In the genomic region with DNA sequence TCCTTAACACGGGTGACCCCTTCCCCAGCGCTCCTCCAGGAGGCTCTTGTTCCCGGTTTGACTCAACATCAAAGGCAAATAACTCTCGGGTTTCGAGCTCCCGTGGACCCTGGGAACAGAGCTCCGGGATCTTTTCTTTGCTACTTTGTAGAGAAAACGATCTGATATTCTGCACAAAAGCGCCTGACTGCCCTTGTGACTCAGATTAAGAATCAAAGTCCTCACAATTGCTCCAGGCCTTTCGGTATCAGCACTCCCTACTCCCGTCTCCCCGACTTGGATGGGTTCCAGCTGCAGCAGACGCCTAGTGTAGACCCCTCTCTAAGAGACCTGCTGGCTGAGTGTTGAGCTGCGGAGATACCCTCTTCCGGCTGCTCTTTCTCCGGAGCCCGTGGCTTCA, we compare ENCODE assay signal across 9 mouse cellular contexts. TPM values are rescaled to one million over a fixed set of nuclear protein-coding genes. Genes with fewer than 3 reads are reported as not detected.
A peak's percentile ranks its signal among the peaks of the same experiment; 100 is the strongest.
DNase-seq lines count a peak whose midpoint lies in the region; ATAC-seq lines count a peak whose summit lies in the region.
"Had no signal": no experiment of that assay in that cellular context is flagged by ENCODE, and none has a peak within 500 bp of the region (broad histone marks: within the 10 kb centered on the region; RNA-seq: fewer than 3 reads in every experiment).

No protein-coding gene starts in this region.

- no peaks in the 10 kb centered on the region for H3K9me3 ChIP-seq in heart, embryonic 13.5 days
- H3K9me3 ChIP-seq in embryonic facial prominence, embryonic 10.5 days: no peaks in the 10 kb centered on the region
- H3K9me3 ChIP-seq in forebrain, embryonic 14.5 days (replicated peaks; ENCODE audit: control insufficient read depth, low read length): no peaks in the 10 kb centered on the region
- H3K9me3 ChIP-seq in midbrain, embryonic 10.5 days (replicated peaks): no peaks in the 10 kb centered on the region
- H3K9me3 ChIP-seq: liver, embryonic 15.5 days had no signal

- 12% methylated on average over 17 of the region's 17 CpGs for WGBS in heart, embryonic 13.5 days
- WGBS in embryonic facial prominence, embryonic 10.5 days: 45% methylated on average over 17 of the region's 17 CpGs
- WGBS in forebrain, embryonic 14.5 days: 25% methylated on average over 17 of the region's 17 CpGs
- 54% methylated on average over 17 of the region's 17 CpGs for WGBS in midbrain, embryonic 10.5 days

- H3K36me3 ChIP-seq in heart, embryonic 13.5 days: no peaks in the 10 kb centered on the region
- no peaks in the 10 kb centered on the region for H3K36me3 ChIP-seq in embryonic facial prominence, embryonic 10.5 days (replicated peaks)
- no peaks in the 10 kb centered on the region for H3K36me3 ChIP-seq in forebrain, embryonic 14.5 days (ENCODE audit: control insufficient read depth, insufficient read depth, low read length)
- H3K36me3 ChIP-seq in midbrain, embryonic 10.5 days: no peaks in the 10 kb centered on the region
- H3K36me3 ChIP-seq: liver, embryonic 15.5 days had no signal

- DNase-seq in heart, postnatal 14 days: no peak
- peak; percentile 31 for DNase-seq in embryonic facial prominence, embryonic 10.5 days (ENCODE audit: low spot score)
- DNase-seq in forebrain, embryonic 14.5 days (ENCODE audit: low spot score): peak; percentile 74
- peak; percentile 17 for DNase-seq in midbrain, embryonic 10.5 days (ENCODE audit: low spot score)
- DNase-seq in urinary bladder, postnatal 14 days (ENCODE audit: low spot score): no peak
- DNase-seq in thymus, postnatal 25 days: no peak

- peak overlapping the region; percentile 56; the same call in 1 of the 2 replicates for H3K9ac ChIP-seq in heart, embryonic 13.5 days
- no peak overlapping the region for H3K9ac ChIP-seq in forebrain, embryonic 14.5 days (ENCODE audit: low read length)
- H3K9ac ChIP-seq: liver, embryonic 15.5 days had no signal

- H3K4me1 ChIP-seq in heart, embryonic 13.5 days: peaks cover 38% of the 10 kb centered on the region
- H3K4me1 ChIP-seq in embryonic facial prominence, embryonic 10.5 days: peaks cover 15% of the 10 kb centered on the region
- peaks cover 3% of the 10 kb centered on the region; the same call in 1 of the 2 replicates for H3K4me1 ChIP-seq in forebrain, embryonic 14.5 days (ENCODE audit: control insufficient read depth, insufficient read depth, low read length)
- peaks cover 12% of the 10 kb centered on the region for H3K4me1 ChIP-seq in midbrain, embryonic 10.5 days
- H3K4me1 ChIP-seq: liver, embryonic 15.5 days had no signal

- intact Hi-C loops in heart, postnatal 14 days (cut with DNase I): loop anchor here (5.0 kb wide), 1 partner anchor 33 kb away; the partner anchor contains the start of gene Cyth3

- 0 out of 2 replicates have a peak overlapping the region, but pooled peaks have one; percentile 5 for H3K4me3 ChIP-seq in heart, embryonic 13.5 days
- no peak overlapping the region for H3K4me3 ChIP-seq in embryonic facial prominence, embryonic 10.5 days
- no peak overlapping the region for H3K4me3 ChIP-seq in forebrain, embryonic 14.5 days (ENCODE audit: low read depth, low read length)
- H3K4me3 ChIP-seq in midbrain, embryonic 10.5 days: no peak overlapping the region
- H3K4me3 ChIP-seq: erythroblast, embryonic 14.5 days; liver, embryonic 15.5 days had no signal

- H3K4me2 ChIP-seq in heart, embryonic 13.5 days: peak overlapping the region; percentile 44
- 0 out of 2 replicates have a peak overlapping the region, but pooled peaks have one; percentile 14 for H3K4me2 ChIP-seq in forebrain, embryonic 14.5 days (ENCODE audit: low read length)
- H3K4me2 ChIP-seq: liver, embryonic 15.5 days had no signal

- no peak for ATAC-seq in heart, embryonic 13.5 days (ENCODE audit: extremely low read depth, insufficient number of reproducible peaks, low FRiP score, low TSS enrichment)
- ATAC-seq in forebrain, embryonic 14.5 days: peak; percentile 85

- peak overlapping the region; percentile 77 for H3K27ac ChIP-seq in heart, embryonic 13.5 days (replicated peaks)
- peak overlapping the region; percentile 30 for H3K27ac ChIP-seq in embryonic facial prominence, embryonic 10.5 days (replicated peaks)
- no peak overlapping the region for H3K27ac ChIP-seq in forebrain, embryonic 14.5 days (ENCODE audit: low read depth, low read length)
- H3K27ac ChIP-seq in midbrain, embryonic 10.5 days (replicated peaks): no peak overlapping the region
- H3K27ac ChIP-seq: liver, embryonic 15.5 days had no signal

- no peaks in the 10 kb centered on the region for H3K27me3 ChIP-seq in heart, embryonic 13.5 days (replicated peaks)
- H3K27me3 ChIP-seq in embryonic facial prominence, embryonic 10.5 days (replicated peaks; ENCODE audit: low read depth, poor library complexity, severe bottlenecking): no peaks in the 10 kb centered on the region
- no peaks in the 10 kb centered on the region for H3K27me3 ChIP-seq in forebrain, embryonic 14.5 days (replicated peaks; ENCODE audit: control insufficient read depth, insufficient read depth, low read length)
- no peaks in the 10 kb centered on the region for H3K27me3 ChIP-seq in midbrain, embryonic 10.5 days (ENCODE audit: low read depth, poor library complexity, severe bottlenecking)
- H3K27me3 ChIP-seq: liver, embryonic 15.5 days had no signal

RNA-seq across cellular contexts. Expression of gene Cyth3, which starts 33.1 kb away (rescaled TPM):
- 36.8 and 41.4 TPM in 2 replicates for polyA plus RNA-seq in heart, embryonic 13.5 days (2015; fragmentation: Nextera tagmentation; extraction: Ambion mirVana)
- 10 to 100 TPM; 62.2 to 66.8 TPM for total RNA-seq in heart, postnatal 14 days (2021)
- polyA plus RNA-seq in embryonic facial prominence, embryonic 10.5 days (2016; fragmentation: Nextera tagmentation; extraction: Ambion mirVana): 40.4 and 48.1 TPM in 2 replicates
- 26.1 and 34.1 TPM in 2 replicates for polyA plus RNA-seq in forebrain, embryonic 14.5 days (2014; fragmentation: Nextera tagmentation; extraction: Ambion mirVana)
- polyA plus RNA-seq in midbrain, embryonic 10.5 days (2016; fragmentation: Nextera tagmentation; extraction: Ambion mirVana): 28.1 and 31.7 TPM in 2 replicates

Comparison
In these comparisons a context has a peak if more than half of its experiments do, and no peak if none do; other contexts are left out.
1. H3K27ac ChIP-seq: peak in heart, embryonic 13.5 days (single experiment) and embryonic facial prominence, embryonic 10.5 days (single experiment); none in forebrain, embryonic 14.5 days (single experiment) and midbrain, embryonic 10.5 days (single experiment).
2. DNase-seq: peak in embryonic facial prominence, embryonic 10.5 days (single experiment), forebrain, embryonic 14.5 days (single experiment) and midbrain, embryonic 10.5 days (single experiment); none in heart, postnatal 14 days (0 of 2), urinary bladder, postnatal 14 days (single experiment) and thymus, postnatal 25 days (single experiment).